Mouse (Mus musculus) C2C12 (cell line): Measurements from ENCODE around the gene Rars.

ENCODE experiments used
- CEBPB ChIP-seq: IDR thresholded peaks from one replicate; pipeline ENCODE4 v1.6.1; 2011; ENCODE audit warnings: low read depth, mild to moderate bottlenecking, control low read depth, moderate library complexity
- CTCF ChIP-seq: IDR thresholded peaks from one replicate; pipeline ENCODE4 v1.5.1; 2011; ENCODE audit not compliant: control insufficient read depth, insufficient read depth, insufficient read length
- FOSL1 ChIP-seq: IDR thresholded peaks from one replicate; pipeline ENCODE4 v1.8.0; 2011; ENCODE audit warnings: mild to moderate bottlenecking, low read length; ENCODE audit not compliant: poor library complexity, insufficient read depth, severe bottlenecking
- MAX ChIP-seq: IDR thresholded peaks from one replicate; pipeline ENCODE4 v1.6.1; 2011; ENCODE audit warnings: mild to moderate bottlenecking, control low read depth
- MYOG ChIP-seq: IDR thresholded peaks from one replicate; pipeline ENCODE4 v1.6.1; 2011; ENCODE audit not compliant: control insufficient read depth, insufficient read length; ENCODE audit errors: extremely low read depth
- USF1 ChIP-seq: IDR thresholded peaks from one replicate; pipeline ENCODE4 v1.6.1; 2011; ENCODE audit warnings: low read depth, mild to moderate bottlenecking, control low read depth, moderate library complexity

DNA sequence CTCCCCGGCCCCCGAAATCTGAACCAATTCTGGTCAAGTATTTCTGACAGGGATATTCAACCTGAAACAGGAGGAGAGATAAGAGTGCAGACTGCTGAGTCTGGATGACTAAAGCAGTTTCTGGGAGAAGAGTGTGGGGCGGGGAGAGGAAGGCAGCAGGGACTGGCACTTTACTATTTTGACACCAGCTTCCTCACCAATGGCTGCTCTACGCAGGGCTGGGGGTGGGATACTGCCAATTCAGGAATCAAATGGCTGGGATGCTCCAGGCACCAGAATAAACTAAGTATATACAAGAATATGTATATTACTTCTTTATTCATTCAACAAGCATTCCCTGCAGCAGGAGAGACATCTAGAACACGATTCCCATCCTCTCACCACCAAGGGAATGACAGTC, 29.3 kb upstream of the Rars start:
- TF ChIP-seq CTCF = no peak
- no peak for TF ChIP-seq USF1
- no peak for TF ChIP-seq CEBPB
- TF ChIP-seq MAX = no peak
- TF ChIP-seq MYOG = no peak
- no peak for TF ChIP-seq FOSL1
